Mouse (Mus musculus): ENCODE data around the gene Ccdc141.
A peak's percentile ranks its signal among the peaks of the same experiment; 100 is the strongest.
"Not testable (repeated sequence)": the region's sequence is repeated elsewhere in the genome, so short reads cannot be mapped to it uniquely, and the experiment has no call there.

Ccdc141 gene

DNA sequence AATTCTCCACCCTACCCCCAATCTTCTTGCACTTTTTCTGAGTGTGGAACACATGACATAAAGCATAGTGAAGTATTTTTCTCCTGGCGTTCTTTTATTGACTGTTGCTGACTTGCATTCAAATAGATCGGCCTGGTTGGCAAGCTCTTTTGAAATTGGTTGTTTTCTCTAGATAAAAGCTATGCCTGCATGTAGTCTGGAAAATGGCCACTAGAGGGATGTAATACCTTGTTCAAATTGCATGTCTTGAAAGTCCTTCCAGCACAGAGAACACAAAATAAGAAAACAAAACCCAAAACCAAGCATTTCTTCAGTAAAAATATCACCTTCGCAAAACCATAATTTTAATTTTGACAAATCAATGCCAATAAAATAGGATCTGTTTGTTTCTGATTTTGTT lies 108.6 kb downstream of the Ccdc141 start:
- DNase-seq (ENCODE audit: low spot score) = peak; percentile 78

DNA sequence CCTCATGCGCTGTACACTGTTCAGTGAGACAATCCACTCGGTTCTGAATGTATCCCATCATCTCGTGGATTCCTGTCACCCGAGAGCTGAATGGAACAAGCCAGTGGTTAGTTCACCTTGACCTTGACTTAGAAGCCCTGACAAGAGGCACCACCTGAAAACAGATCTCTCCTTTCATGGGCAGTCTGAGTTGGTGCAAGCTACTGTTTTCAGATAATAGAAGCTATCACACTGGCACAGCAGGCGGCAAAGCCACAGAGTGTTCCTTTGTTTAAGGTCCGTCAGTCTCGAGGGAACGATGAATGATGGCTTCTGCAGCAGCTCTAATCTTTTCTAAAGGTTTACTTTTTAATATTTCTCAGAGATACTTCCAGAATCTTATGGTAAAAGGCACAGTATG lies 110.8 kb downstream of the Ccdc141 start:
- no peak for DNase-seq (ENCODE audit: low spot score)

DNA sequence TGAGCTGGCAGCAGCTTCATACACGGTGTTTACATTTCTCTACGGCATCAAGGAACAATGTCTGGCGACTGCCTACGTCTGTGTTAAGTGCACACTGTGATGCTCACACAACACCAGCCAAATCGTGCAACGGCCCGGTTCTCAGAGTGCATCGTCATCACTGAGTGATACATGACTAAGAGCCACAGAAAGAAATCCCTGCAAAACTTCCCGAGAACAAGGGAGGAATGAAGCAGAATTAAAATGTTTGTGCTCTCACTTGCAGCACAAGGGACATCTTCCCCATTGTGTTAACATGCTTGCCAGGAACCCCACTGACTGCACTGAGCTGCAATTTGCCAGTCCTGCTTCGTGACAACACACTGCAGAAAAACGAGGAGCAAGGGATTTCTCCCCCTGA lies 114.1 kb downstream of the Ccdc141 start:
- no peak for DNase-seq (ENCODE audit: low spot score)

DNA sequence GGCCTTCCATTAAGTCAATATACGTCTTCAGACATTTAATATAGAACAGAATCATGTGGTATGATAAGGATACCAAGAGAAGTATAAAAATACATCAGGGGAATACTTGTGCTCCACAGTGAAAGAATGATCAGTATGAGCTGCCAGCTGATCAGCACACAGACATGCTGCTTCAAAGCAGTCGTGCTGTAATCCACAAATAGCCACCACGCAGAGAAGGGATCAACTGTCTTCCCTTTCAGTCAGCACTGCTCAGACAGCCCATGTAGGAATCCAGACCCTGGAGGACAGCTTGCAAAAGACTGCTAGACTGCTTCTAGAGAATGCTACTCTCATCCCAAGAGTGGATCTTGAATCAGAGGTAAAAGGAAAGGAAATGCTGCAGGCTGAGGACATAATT lies 127.5 kb downstream of the Ccdc141 start:
- DNase-seq (ENCODE audit: low spot score) = no peak

DNA sequence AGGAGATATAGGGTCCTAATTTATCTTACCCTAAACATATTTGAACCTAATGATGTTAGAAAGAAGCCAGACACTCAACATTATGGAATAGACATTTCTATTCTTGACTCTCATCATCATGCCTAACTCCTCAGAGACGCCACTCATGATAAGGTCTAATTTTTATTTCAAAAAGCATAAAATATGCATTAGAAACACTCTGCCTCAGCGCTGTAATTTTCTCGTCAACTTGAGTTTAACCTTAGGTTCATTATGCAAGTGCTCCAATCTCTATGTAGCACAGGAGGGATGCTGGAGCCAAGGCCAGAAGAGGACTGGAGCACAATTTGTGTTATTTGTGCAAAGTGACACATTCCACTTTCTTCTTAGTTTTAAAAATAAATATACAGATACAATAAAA lies 130.8 kb downstream of the Ccdc141 start:
- no peak for DNase-seq (ENCODE audit: low spot score)

DNA sequence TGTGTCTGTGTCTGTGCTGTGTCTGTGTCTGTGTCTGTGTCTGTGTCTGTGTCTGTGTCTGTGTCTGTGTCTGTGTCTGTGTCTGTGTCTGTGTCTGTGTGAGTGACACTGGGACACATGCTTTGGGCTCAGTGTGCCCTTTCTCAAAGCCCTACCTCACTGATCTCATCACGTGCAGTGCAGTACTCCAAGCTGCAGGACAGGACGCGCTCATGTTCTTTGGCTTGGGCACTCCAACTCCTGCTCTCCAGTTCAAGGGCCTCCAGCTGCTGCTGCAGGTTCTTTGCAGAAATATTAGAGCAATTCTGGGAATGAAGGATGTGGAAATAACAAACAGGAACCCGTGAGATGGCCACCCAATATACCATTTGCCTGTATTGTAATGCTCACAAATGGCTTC lies 131.2 kb downstream of the Ccdc141 start:
- no peak for DNase-seq (ENCODE audit: low spot score)

DNA sequence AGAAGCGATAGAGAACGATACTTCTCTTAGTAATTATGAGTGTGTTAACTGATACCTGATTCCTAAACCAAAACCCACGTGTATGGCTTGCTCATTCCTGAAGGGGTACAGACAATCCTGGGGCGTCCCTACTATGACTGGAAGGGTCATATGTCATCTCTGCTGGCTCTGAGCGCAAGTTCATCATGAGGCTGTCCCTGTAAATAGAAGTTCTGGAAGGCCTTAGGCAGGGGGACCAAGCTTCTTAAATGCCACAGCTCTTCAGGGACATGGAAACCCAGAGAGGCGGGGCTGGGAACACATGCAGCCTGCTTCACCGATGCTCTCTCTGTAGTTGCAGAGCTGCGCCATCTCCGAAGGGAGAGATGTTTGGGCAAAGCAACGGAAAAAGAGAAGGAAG lies 133.2 kb downstream of the Ccdc141 start:
- no peak for DNase-seq (ENCODE audit: low spot score)

DNA sequence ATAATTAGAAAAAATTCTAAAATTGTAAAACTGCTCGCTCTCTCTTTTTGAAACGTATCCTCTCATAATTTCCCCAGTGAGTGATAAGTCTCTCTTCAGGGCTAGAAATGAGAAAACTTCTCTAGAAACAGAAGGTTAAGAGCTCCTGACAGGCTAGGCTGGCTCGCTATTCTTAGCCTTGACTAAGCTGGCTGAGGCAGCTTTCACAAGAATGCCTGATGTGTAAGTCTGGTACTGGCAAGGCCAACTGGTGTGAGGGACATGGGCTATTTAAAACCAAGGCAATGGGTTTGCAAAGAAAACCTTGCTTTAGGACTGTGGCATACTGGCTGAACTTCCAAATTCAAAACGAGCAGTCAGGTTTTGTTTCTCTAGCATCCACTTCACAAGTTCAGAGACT lies 136.3 kb downstream of the Ccdc141 start:
- DNase-seq (ENCODE audit: low spot score) = no peak

DNA sequence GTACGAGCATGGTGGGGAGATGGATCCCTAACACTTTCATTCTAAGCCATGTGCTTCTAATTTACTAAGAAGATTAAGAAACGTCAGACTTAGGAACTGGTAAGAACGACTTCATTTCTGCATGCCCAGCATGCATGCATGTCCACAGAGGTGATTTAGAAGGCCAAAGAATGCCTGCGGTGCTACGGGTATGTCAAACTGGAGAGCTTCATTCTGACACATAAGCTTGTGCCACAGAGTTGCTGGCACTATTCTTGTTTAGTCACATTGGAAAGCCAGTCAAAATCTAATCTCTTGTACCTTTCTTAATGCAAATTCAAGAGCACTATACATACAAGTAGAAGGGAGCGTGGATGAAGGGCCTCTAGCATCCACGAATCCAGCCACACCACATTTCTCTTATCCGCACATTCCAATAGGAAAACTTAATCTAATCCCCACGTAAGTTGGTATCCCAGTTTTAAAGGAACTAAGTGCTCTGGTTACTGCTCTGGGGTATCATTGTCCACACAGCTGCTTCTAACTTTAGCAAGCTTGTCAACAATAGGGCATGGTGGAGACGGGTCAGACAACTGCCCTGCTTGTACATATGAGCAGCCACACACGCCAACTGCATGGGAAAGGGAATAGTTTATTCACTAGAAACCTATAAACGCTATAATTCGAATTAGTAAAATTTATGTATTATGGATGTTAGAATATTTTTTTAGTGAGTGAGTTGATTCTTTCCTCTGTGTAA lies 136.9 kb downstream of the Ccdc141 start:
- no peak for DNase-seq (ENCODE audit: low spot score)

DNA sequence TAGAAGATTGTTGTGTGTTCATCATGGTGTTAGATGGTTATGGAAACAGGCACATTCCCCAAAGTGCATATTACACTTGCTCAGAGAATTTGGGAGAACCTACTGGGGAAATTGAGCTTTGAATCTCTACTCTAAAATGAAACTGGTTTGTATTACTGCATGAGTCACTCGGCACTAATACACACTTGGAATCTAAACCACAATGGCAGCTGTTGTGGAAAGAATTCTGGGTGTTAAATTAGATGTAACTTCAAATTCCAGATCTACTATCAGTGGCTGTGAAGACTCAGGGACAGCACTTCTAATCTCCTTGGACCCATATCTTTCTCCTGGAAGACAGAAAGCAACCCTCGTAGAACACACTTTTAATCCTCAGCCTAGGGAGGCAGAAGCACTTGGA lies 149.8 kb downstream of the Ccdc141 start:
- no peak for DNase-seq (ENCODE audit: low spot score)

DNA sequence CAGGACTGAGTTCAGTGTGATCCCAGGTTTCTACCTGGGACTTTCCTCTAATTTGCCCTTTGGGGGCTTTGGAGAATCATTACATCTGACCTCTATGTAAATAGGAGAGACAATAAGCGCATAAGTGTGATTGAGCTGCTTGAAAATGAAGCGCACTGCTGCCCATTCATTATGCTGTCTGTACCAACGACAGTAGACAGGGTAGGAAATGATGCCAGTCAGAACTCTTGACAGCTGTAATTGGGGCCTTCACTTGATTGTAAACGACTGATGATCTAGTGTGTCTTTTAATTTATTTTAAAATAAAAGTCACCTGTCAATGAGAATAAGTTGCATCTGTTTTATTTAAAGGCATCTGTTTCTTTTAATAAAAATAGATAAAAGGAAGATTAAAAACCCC lies 152.7 kb downstream of the Ccdc141 start:
- no peak for DNase-seq (ENCODE audit: low spot score)

DNA sequence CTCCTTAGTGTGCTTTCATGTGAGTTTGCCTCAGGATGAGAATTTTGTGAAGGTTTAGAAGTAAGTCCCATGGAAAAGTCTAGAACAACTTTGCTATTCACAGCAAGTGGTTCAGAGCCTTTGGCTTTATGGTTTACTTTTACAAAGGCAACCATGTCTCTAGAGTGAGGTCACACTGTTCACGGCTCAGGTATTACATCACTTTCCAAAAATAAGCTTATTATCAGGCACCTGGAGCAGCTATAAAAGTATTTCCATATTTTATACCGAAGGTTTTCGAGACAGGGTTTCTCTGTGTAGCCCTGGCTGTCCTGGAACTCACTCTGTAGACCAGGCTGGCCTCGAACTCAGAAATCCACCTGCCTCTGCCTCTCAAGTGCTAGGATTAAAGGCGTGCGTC lies 157.0 kb downstream of the Ccdc141 start:
- not testable (repeated sequence) for DNase-seq (ENCODE audit: low spot score)

DNA sequence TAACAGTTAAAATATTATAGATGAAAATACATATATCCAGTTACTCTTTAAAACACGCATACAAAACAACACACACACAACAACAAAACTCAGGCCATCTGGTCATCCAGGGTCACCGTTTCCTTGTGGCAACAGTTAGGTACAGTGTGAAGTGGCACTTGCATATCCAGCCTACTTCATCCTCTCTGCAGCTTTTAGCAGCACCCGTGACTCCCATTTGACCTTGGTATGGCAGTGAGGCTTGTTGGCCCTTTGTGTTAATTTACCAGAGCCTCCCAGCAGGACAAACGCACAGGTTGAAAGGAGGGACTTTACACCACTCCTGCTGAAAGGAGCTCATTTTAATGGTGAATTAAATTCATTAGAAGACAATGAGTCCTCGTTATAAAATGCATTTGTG lies 158.5 kb downstream of the Ccdc141 start:
- DNase-seq (ENCODE audit: low spot score) = no peak

DNA sequence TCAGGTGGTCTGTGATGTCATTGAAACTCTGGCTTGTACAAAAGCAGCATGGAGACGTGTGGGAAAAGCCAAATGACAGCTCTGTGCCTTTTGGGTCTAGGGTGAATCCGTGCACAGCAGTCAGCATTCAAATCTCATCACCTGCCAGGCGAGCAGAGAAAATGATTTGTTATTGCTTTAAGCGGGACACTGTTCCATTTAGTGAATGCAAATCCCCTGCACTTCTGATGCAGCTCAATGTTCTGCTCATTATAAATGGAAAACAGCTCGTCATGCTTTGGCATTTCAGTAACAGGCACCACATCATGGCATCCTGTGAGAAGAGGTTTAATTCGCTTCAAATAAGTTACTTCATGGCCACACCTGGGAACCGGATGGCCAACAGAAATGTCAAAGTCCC lies 163.4 kb downstream of the Ccdc141 start:
- DNase-seq (ENCODE audit: low spot score) = no peak

DNA sequence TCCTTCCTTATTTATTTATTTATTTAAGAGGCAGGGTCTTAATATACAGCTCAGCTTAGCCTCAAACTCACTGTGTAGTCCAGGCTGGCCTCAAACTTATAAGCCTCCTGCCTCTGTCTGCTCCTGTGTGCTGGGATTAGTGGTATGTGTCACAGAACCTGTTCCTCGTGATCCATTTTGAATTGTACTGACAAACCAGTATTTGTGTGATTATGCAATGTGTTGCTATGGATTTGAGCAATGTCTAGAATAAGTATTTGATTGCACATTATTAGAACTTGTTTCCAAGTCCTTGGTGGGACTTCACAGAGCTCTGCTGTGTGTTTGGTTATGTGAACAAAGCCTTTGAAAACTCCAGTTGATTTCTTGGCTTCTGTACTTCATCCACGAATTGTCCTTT lies 167.3 kb downstream of the Ccdc141 start:
- DNase-seq (ENCODE audit: low spot score) = no peak

DNA sequence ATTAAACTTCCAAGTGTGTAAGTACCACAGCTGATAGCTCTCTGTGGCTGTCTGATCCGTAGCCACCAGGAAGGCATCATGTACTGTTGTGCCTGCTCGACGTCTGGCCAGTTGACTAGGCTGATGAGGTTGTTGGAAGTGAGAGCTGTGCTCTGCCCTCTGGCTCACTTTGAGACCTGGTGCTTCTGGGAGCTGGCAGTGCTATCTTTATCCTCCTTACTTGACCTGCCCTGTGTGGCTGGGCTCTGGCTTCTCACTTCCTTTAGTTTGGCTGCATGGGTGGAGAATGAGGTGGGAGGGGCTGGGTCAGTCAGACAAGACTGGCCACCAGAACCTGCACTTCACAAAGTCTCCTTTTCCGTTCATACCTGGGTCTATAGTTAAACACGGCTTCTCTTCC lies 172.1 kb downstream of the Ccdc141 start:
- DNase-seq (ENCODE audit: low spot score) = no peak

DNA sequence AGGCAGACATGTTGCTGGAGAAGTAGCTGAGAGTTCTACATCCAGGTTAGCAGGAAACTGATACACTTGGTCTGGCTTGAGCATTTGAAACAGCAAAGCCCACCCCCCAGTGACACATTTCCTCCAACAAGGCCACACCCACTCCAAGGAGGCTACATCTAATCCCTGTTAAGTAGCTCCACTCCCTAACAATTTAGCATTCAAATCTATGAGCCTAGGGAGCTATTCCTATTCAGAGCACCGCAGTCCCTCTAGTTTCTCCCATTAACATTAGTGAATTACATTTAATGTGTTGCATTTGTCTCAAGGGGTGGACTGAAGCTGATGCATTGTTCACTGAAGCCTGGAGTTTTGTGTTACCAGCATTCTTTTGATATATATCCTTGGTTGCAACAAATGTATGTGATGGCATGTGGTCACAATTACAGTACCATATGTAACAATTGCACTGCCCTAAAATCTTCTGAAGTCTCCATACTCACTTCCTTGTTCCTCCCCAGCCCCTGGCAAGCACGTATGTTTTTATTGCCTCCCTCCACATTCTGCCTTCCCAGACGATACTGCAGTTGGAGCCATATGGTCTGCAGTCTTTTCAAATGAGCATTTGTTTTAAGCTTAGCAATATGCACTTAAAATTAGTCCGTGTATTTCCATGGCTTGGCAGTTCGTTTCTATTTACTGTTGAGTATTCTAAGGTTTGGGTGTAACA lies 177.8 kb downstream of the Ccdc141 start:
- DNase-seq (ENCODE audit: low spot score) = no peak

DNA sequence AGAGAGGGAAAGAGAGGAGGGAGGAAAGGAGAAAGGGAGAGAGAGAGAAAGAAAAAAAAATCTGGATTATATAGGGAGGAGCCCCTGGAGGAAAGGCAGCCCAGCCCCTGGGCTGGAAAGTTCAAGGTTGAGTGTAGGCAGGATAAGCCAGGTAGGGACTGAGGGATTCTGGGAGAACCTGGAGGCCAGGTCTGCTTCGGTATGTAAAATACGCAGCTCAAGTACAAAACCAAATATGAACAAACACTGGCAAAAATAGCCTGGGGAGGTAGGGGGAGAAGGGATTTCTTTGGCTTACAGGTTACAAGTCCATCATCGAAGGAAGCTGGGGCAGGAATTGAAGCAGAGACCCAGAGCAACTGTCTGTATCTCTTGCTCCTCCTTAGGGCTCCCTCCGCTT lies 183.1 kb downstream of the Ccdc141 start:
- no peak for DNase-seq (ENCODE audit: low spot score)

DNA sequence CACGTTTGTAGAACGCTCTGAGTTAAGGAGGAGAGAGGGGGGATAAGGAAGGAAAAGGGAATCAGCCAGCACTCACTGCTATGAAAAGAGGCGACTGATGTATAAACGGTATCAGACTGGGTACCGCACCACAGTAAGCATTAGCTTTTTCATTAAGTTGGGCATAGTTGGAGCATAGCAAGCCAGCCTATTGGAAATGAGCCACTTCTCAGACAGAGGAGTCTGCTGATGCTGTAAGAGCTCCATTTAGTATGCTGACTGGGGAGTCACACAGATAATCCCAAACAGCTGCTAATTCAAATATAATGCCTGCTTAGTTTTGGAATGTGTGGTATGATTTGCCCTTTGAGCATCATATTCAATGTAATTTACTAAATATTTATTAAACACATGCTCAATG lies 186.1 kb downstream of the Ccdc141 start:
- DNase-seq (ENCODE audit: low spot score) = no peak

DNA sequence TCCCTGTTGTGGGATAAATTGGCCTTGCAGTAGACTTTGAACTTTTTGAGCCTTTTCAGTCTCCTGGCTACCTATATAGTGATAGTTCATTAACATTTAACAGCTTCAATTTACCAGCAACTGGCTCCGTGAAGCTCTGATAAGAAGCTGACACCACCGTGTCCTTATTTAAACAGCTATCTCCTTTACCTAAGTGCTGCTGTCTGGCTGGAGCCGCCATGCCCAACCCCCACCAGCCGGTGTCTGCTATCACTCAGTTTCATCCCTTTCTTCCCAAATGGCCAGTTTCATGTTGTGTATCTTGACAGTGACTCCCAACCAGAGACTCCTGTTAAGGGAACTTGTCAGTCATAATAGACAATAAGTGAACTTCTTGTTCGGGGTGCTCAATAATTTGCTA lies 186.8 kb downstream of the Ccdc141 start:
- no peak for DNase-seq (ENCODE audit: low spot score)

DNA sequence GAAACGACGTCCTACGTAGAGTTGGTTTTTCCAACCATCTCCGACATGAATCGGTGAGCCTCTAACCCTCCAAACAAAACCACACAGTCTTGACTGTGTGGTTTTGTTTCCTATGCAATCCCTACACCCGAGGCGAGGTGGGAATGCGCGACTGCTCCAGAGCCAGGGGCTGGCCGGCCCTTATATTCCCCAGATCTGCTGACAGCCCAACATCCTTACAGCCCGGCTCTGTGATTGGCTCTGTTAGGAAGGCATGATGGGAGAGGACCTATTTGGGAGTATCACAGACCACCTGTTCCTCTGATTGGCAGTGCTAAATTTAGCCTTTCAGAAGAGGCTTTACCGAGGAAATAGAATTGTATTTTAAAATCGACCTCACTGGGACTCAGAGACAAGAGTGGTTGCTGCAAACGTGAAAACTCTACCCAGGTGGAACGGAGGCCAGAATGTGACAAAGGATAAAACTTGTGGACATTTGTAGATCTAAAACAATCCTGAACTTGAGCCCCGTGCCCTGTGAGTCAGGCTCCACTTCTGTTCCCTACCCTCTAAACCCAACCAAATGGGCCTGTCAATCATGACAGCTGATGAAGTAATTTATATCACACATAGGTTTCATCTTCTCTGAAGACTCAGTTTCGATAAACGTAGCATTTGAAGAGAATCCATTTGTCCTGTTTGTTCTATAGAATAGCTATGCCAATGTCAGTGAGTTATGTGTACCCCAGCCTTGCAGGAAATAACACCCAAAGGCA lies 187.9 kb downstream of the Ccdc141 start, which contains the start of gene Ttn:
Gene Ttn (minus strand): TSS at position 157 of the 755 bp plus-strand sequence.
- DNase-seq (ENCODE audit: low spot score) = no peak

DNA sequence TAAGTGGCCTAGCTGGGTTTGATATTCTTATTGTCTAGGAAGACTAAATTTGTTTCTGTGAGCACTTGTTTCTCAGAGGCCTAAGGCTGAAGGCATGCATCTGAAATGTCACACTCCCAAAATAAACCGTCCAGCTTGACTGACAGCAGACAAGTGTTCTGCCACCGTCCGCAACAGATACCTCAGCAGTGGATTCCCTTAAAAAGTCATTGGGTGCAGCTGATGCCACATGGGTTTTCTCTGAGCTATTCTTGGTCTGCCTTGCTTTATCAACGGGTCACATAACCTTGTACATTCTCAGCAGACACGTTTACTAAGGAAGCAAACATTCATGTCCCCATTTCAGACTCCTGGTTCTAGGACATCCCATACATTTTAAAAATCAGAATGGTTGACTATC lies 188.7 kb downstream of the Ccdc141 start:
- no peak for DNase-seq (ENCODE audit: low spot score)

DNA sequence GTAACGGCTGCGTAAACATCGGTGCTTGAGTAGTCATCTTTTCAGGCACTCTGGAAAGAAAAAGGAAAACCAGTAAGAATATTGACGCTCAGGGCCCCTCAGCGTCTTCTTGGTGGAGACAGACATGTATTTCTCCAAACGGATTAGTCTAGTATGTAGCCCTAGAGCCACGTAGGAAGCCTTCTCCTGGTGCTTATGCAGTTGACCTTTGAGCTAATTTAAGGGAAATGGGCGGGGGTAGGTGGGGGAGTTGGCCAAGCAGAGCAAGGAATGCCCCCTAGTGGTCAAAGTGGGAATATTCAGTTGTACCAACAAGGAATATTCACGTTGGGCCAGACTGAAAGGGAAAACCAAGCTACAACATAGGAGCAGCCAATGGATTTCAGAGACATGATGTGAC lies 190.3 kb downstream of the Ccdc141 start:
- DNase-seq (ENCODE audit: low spot score) = peak; percentile 71

Measured in embryo, embryonic 10 days (tissue).